Mouse (Mus musculus) heart, adult 8-10 months (tissue): Measurements from ENCODE around the gene Smpd2. TPM values are rescaled to one million over a fixed set of nuclear protein-coding genes. Genes with fewer than 3 reads are reported as not detected.
A peak's percentile ranks its signal among the peaks of the same experiment; 100 is the strongest.

ENCODE experiments used
- DNase-seq: peaks from one replicate; pipeline ENCODE4 v3.0.0; 2022; ENCODE audit warnings: low spot score
- total RNA-seq, 4 experiments: library from RNA; stranded (reverse); gene quantifications; 2 replicates each; pipeline ENCODE4 v1.2.4; 2022

Smpd2 gene
- total RNA-seq: 10 to 100 TPM; 30.1 to 40.2 (median 34.8) TPM

GRCm38 (mm10) chr10:41489708-41490517, at the start of gene Smpd2, which contains the start of gene Ppil6:
Gene Smpd2, minus strand, starts transcription at chr10:41490369.
Gene Ppil6, plus strand, starts transcription at chr10:41490439.
- DNase-seq: peak; percentile 95

GRCm38 (mm10) chr10:41538986-41539385, 48.8 kb upstream of the Smpd2 start:
- DNase-seq: no peak

- DNase-seq: no peak
These were observed 47.8 kb upstream of the Smpd2 start for GRCm38 (mm10) chr10:41537983-41538330.

GRCm38 (mm10) chr10:41537226-41537982, 47.2 kb upstream of the Smpd2 start:
- DNase-seq: no peak

GRCm38 (mm10) chr10:41536714-41537113, 46.5 kb upstream of the Smpd2 start:
- DNase-seq: no peak

GRCm38 (mm10) chr10:41535991-41536390, 45.8 kb upstream of the Smpd2 start:
- no peak for DNase-seq

GRCm38 (mm10) chr10:41529972-41530371, 39.8 kb upstream of the Smpd2 start:
- DNase-seq: no peak

GRCm38 (mm10) chr10:41525696-41526095, 35.5 kb upstream of the Smpd2 start:
- DNase-seq: no peak

- DNase-seq: no peak
These were observed 33.2 kb upstream of the Smpd2 start for GRCm38 (mm10) chr10:41523386-41523785.

GRCm38 (mm10) chr10:41520410-41520673, 30.2 kb upstream of the Smpd2 start:
- DNase-seq: no peak

GRCm38 (mm10) chr10:41519640-41520409, 29.7 kb upstream of the Smpd2 start:
- DNase-seq: peak; percentile 47

GRCm38 (mm10) chr10:41518981-41519618, 28.9 kb upstream of the Smpd2 start, which contains the start of gene Cd164:
Gene Cd164, plus strand, starts transcription at chr10:41519414.
- peak; percentile 89 for DNase-seq

GRCm38 (mm10) chr10:41518508-41518980, 28.4 kb upstream of the Smpd2 start:
- peak; percentile 78 for DNase-seq

- no peak for DNase-seq
These were observed 24.8 kb upstream of the Smpd2 start for GRCm38 (mm10) chr10:41514921-41515320.

GRCm38 (mm10) chr10:41514301-41514700, 24.1 kb upstream of the Smpd2 start:
- no peak for DNase-seq

GRCm38 (mm10) chr10:41509160-41509559, 19.0 kb upstream of the Smpd2 start:
- DNase-seq: no peak

GRCm38 (mm10) chr10:41505446-41505845, 15.3 kb upstream of the Smpd2 start:
- DNase-seq: peak; percentile 74

GRCm38 (mm10) chr10:41504996-41505395, 14.8 kb upstream of the Smpd2 start:
- DNase-seq: no peak

- DNase-seq: peak; percentile 81
These were observed 10.8 kb upstream of the Smpd2 start for GRCm38 (mm10) chr10:41500941-41501340.

- DNase-seq: no peak
These were observed 942 bp upstream of the Smpd2 start for GRCm38 (mm10) chr10:41491111-41491510.

GRCm38 (mm10) chr10:41490518-41490873, 327 bp upstream of the Smpd2 start:
- DNase-seq: no peak

GRCm38 (mm10) chr10:41489294-41489693, 875 bp downstream of the Smpd2 start:
- DNase-seq: no peak
